Mouse (Mus musculus): ENCODE measurements at regions not wholly inside any gene's neighbourhood (a gene's known extent, or its start where the extent isn't known, plus 50 kb on each side); places are given as distances from the start of the nearest gene placed in this dataset.

DNA sequence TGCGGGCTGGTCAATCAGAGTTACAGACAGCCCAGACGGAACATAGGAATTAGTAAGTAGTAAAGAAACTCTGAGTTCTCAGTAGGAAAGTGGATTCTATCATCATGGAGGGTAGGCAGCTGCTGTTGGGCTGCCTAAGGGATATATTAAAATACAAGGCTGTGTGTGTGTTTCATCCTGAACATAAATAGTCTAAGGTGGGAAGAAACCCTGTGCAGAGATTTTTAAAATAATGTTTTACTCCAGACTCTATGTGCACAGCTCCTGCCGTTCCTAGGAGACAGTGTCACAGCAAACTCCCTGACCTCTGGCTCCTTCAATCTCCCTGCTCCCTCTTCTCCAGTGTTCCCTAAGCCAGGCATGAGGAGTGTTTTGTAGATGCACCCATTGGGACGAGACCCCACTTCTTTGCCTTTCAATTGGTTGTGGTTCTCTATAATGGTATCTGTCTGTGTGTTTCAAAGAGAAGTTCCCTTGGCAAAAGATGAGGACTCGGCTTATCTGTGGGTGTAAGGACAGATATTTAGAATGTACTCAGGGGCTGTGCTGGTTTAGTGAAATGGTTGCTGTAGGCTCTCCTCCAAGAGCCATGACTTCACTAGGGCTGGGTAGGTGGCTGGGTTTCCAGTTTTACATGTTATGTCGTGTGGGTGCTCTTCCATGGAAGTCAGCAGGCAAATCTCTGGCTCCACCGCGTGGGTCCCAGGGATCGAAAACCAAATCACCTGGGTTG, 93.1 kb upstream of the Pcbd1 start:
- no peak for DNase-seq (ENCODE audit: extremely low read depth, low read depth, low spot score)
- H3K36me3 ChIP-seq (ENCODE audit: control insufficient read depth, insufficient read depth, low read length), result no peaks in the 10 kb centered on the region
- TF ChIP-seq POLR2A (IDR thresholded peaks at IDR 0.05; ENCODE audit: extremely low read depth, insufficient read depth, low read length), result no peak
- TF ChIP-seq CTCF (IDR thresholded peaks at IDR 0.05; ENCODE audit: low read depth, low read length), result no peak
- no peaks in the 10 kb centered on the region for H3K4me1 ChIP-seq (ENCODE audit: control insufficient read depth, insufficient read depth, low read length)
- no peaks in the 10 kb centered on the region for H3K79me2 ChIP-seq (ENCODE audit: control insufficient read depth, insufficient read depth, low read length)
- H3K4me3 ChIP-seq (ENCODE audit: insufficient read depth, low read depth, low read length), result no peak overlapping the region
- H3K27ac ChIP-seq (replicated peaks; ENCODE audit: insufficient read depth, low read depth, low read length), result no peak overlapping the region
- no peak overlapping the region for H3K9ac ChIP-seq (ENCODE audit: low read depth, low read length)
- no peaks in the 10 kb centered on the region for H3K27me3 ChIP-seq (ENCODE audit: control insufficient read depth, insufficient read depth, low read length)
- 82% methylated on average over 9 of the region's 9 CpGs for WGBS

DNA sequence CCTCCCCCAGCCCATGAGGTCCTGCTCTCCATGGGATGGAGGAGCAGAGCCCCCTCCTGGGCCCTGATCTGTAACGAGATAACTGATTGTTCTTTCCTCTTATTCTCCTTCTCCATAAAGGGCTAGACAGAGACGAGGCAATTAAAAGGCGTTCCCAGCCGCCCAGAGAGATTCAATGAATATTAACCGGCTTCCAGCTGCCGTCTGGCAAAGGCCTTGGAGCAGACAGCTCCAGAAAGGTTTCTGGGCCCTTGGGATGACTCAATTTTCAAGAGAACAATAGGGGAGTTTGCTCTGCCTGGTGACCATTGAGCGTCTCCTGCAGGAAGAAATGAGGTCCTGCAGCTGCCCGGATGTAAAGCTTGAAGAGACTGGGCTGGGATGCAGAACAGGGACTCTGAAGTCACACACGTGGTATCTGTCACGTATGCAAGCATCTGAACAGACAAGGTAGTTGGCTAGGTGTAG, 104.0 kb upstream of the Pcbd1 start:
- Histone ChIP-seq H3K27me3 (ENCODE audit: control insufficient read depth, insufficient read depth, low read length) (no peaks in the 10 kb centered on the region), H3K27ac (replicated peaks; ENCODE audit: insufficient read depth, low read depth, low read length) (no peak overlapping the region), H3K4me1 (ENCODE audit: control insufficient read depth, insufficient read depth, low read length) (no peaks in the 10 kb centered on the region), H3K4me3 (ENCODE audit: insufficient read depth, low read depth, low read length) (no peak overlapping the region), H3K79me2 (ENCODE audit: control insufficient read depth, insufficient read depth, low read length) (no peaks in the 10 kb centered on the region), H3K36me3 (ENCODE audit: control insufficient read depth, insufficient read depth, low read length) (no peaks in the 10 kb centered on the region), H3K9ac (ENCODE audit: low read depth, low read length) (no peak overlapping the region)
- no peak for DNase-seq (ENCODE audit: extremely low read depth, low read depth, low spot score)
- WGBS, result 25% methylated on average over 10 of the region's 10 CpGs
- TF ChIP-seq POLR2A (IDR thresholded peaks at IDR 0.05; ENCODE audit: extremely low read depth, insufficient read depth, low read length) (no peak), CTCF (IDR thresholded peaks at IDR 0.05; ENCODE audit: low read depth, low read length) (peak; percentile 54)

DNA sequence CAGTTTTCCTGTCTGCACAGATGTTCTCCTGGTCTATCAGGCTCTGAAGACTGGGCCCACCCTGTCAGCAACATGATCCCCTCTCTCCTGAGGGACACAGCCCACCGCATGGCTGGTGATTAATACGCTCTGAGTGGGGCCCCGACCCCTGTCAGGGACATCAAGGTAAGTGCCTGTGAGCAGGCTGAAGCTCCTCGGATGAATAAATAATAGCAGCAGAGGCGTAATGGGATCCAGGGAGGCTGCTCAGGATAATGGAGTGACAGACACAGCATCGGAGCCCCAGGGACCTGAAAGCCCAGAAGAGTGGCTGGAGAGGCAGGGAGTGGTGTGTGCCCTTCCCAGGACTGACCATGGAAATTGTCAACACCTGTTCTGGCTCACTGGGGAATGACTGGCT, 107.4 kb upstream of the Pcbd1 start:
- Histone ChIP-seq H3K9ac (ENCODE audit: low read depth, low read length) (no peak overlapping the region), H3K27me3 (ENCODE audit: control insufficient read depth, insufficient read depth, low read length) (no peaks in the 10 kb centered on the region), H3K36me3 (ENCODE audit: control insufficient read depth, insufficient read depth, low read length) (no peaks in the 10 kb centered on the region), H3K27ac (replicated peaks; ENCODE audit: insufficient read depth, low read depth, low read length) (no peak overlapping the region), H3K4me3 (ENCODE audit: insufficient read depth, low read depth, low read length) (no peak overlapping the region), H3K79me2 (ENCODE audit: control insufficient read depth, insufficient read depth, low read length) (no peaks in the 10 kb centered on the region), H3K4me1 (ENCODE audit: control insufficient read depth, insufficient read depth, low read length) (no peaks in the 10 kb centered on the region)
- no peak for DNase-seq (ENCODE audit: extremely low read depth, low read depth, low spot score)
- TF ChIP-seq CTCF (IDR thresholded peaks at IDR 0.05; ENCODE audit: low read depth, low read length) (no peak), POLR2A (IDR thresholded peaks at IDR 0.05; ENCODE audit: extremely low read depth, insufficient read depth, low read length) (no peak)
- 72% methylated on average over 6 of the region's 6 CpGs for WGBS

DNA sequence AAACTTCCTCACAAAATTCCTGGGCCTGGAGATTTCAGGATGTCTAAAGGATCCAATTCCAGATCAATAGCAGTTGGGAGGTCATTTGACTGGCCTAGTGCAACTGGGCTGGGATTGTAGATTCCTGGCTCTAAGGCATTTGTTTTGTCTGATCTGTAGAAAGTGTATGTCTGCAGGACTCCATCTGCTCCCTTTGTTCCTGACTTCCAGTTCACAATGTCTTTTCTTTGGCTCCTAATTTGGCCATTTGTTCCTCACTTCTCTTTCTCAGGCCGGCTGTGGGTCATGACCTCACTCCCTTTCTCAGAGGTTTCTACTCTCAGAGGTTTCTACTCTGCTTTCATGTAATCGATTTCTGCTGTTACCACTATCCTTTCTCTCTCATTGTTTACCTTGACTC, 115.5 kb upstream of the Pcbd1 start:
- H3K36me3 ChIP-seq (ENCODE audit: control insufficient read depth, insufficient read depth, low read length), result no peaks in the 10 kb centered on the region
- no peaks in the 10 kb centered on the region for H3K27me3 ChIP-seq (ENCODE audit: control insufficient read depth, insufficient read depth, low read length)
- H3K4me1 ChIP-seq (ENCODE audit: control insufficient read depth, insufficient read depth, low read length), result no peaks in the 10 kb centered on the region
- no peak overlapping the region for H3K9ac ChIP-seq (ENCODE audit: low read depth, low read length)
- no peak for DNase-seq (ENCODE audit: extremely low read depth, low read depth, low spot score)
- TF ChIP-seq POLR2A (IDR thresholded peaks at IDR 0.05; ENCODE audit: extremely low read depth, insufficient read depth, low read length) (no peak), CTCF (IDR thresholded peaks at IDR 0.05; ENCODE audit: low read depth, low read length) (no peak)
- H3K4me3 ChIP-seq (ENCODE audit: insufficient read depth, low read depth, low read length), result no peak overlapping the region
- no peak overlapping the region for H3K27ac ChIP-seq (replicated peaks; ENCODE audit: insufficient read depth, low read depth, low read length)
- WGBS, result 80% methylated on average over 2 of the region's 2 CpGs
- H3K79me2 ChIP-seq (ENCODE audit: control insufficient read depth, insufficient read depth, low read length), result no peaks in the 10 kb centered on the region

DNA sequence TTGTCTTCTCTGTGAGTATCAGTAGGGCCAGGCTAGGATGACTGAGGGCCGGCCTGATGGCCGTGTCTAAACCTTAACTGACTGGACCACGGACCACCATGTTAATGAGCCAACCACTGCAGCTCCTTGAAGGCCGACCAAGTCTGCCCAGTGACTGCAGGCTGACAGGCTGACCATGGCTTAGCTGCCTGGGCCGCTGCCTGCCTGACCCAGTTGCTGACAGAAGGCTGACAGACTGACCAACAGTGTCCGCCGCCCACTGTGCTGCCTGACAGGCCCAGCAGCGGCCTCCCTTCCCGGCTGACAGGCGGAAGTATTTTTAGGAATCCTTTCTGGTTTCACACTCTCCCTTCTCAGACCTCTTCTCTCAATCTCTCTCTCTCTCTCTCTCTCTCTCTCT, 124.3 kb upstream of the Pcbd1 start:
- no peak overlapping the region for H3K4me3 ChIP-seq (ENCODE audit: insufficient read depth, low read depth, low read length)
- no peak for DNase-seq (ENCODE audit: extremely low read depth, low read depth, low spot score)
- 87% methylated on average over 10 of the region's 10 CpGs for WGBS
- H3K9ac ChIP-seq (ENCODE audit: low read depth, low read length), result no peak overlapping the region
- H3K27ac ChIP-seq (replicated peaks; ENCODE audit: insufficient read depth, low read depth, low read length), result no peak overlapping the region
- H3K79me2 ChIP-seq (ENCODE audit: control insufficient read depth, insufficient read depth, low read length), result no peaks in the 10 kb centered on the region
- no peak for TF ChIP-seq POLR2A (IDR thresholded peaks at IDR 0.05; ENCODE audit: extremely low read depth, insufficient read depth, low read length)
- no peak for TF ChIP-seq CTCF (IDR thresholded peaks at IDR 0.05; ENCODE audit: low read depth, low read length)
- H3K4me1 ChIP-seq (ENCODE audit: control insufficient read depth, insufficient read depth, low read length), result no peaks in the 10 kb centered on the region
- no peaks in the 10 kb centered on the region for H3K36me3 ChIP-seq (ENCODE audit: control insufficient read depth, insufficient read depth, low read length)
- H3K27me3 ChIP-seq (ENCODE audit: control insufficient read depth, insufficient read depth, low read length), result no peaks in the 10 kb centered on the region

DNA sequence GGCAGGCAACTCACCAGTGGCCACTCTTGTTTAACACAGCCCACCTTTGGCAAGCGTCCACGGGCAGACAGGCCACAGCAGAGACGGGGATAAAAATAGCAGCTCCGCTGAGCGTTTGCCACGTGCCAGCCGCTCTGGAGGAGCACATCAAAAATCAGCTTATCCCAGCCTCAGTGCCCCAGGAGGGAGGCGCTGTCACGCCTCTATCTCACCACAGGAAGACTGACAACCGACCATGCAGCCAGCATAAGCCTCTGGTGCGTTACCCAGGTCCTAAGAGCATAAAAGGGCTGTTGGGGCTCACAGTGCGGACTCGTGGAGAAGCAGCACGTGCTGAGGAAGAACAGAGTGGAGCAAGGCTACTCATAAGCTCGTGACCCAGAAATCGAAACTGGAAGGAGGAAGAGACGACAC, 126.4 kb upstream of the Unc5b start:
- Histone ChIP-seq H3K4me3 (ENCODE audit: insufficient read depth, low read depth, low read length) (no peak overlapping the region), H3K27me3 (ENCODE audit: control insufficient read depth, insufficient read depth, low read length) (no peaks in the 10 kb centered on the region), H3K4me1 (ENCODE audit: control insufficient read depth, insufficient read depth, low read length) (no peaks in the 10 kb centered on the region), H3K9ac (ENCODE audit: low read depth, low read length) (no peak overlapping the region), H3K27ac (replicated peaks; ENCODE audit: insufficient read depth, low read depth, low read length) (no peak overlapping the region), H3K79me2 (ENCODE audit: control insufficient read depth, insufficient read depth, low read length) (no peaks in the 10 kb centered on the region), H3K36me3 (ENCODE audit: control insufficient read depth, insufficient read depth, low read length) (no peaks in the 10 kb centered on the region)
- 43% methylated on average over 17 of the region's 17 CpGs for WGBS
- DNase-seq (ENCODE audit: extremely low read depth, low read depth, low spot score), result peak; percentile 17
- no peak for TF ChIP-seq CTCF (IDR thresholded peaks at IDR 0.05; ENCODE audit: low read depth, low read length)
- no peak for TF ChIP-seq POLR2A (IDR thresholded peaks at IDR 0.05; ENCODE audit: extremely low read depth, insufficient read depth, low read length)
